Mouse (Mus musculus) left cerebral cortex, postnatal 4 days (tissue): ENCODE measurements at regions not wholly inside any gene's neighbourhood (a gene's known extent, or its start where the extent isn't known, plus 50 kb on each side); places are given as distances from the start of the nearest gene placed in this dataset.

Experiments
- DNase-seq: peaks from one replicate; pipeline ENCODE4 v3.0.0-alpha.2; 2022
- intact Hi-C: fragments of 180-260 bp; cut with DNase I; formaldehyde crosslinking; loops from one replicate; pipeline ENCODE4 v1.15.1; 2025

- DNase-seq, result no peak
- intact Hi-C loops, result no loop called here
Measured at GRCm38 (mm10) chr16:95057596-95057995, 60.1 kb upstream of the Kcnj6 start.

- peak; percentile 91 for DNase-seq
- intact Hi-C loops, result no loop called here
Measured at GRCm38 (mm10) chr16:95064423-95064822, 66.9 kb upstream of the Kcnj6 start.

- intact Hi-C loops, result no loop called here
Measured at GRCm38 (mm10) chr16:95066687-95067086, 69.2 kb upstream of the Kcnj6 start.

GRCm38 (mm10) chr16:95092471-95093221 lies 95.1 kb upstream of the Kcnj6 start:
- intact Hi-C loops, result no loop called here
- DNase-seq, result peak; percentile 67

More at GRCm38 (mm10) chr16:95066687-95067086, 69.2 kb upstream of the Kcnj6 start:
- DNase-seq, result peak; percentile 13

GRCm38 (mm10) chr16:95093753-95094152 lies 96.3 kb upstream of the Kcnj6 start:
- intact Hi-C loops, result no loop called here
- DNase-seq, result peak; percentile 63

- DNase-seq, result no peak
- intact Hi-C loops, result no loop called here
Measured at GRCm38 (mm10) chr16:95100954-95101353, 103.5 kb upstream of the Kcnj6 start.

- peak; percentile 38 for DNase-seq
- intact Hi-C loops, result no loop called here
Measured at GRCm38 (mm10) chr16:95117531-95117930, 120.0 kb upstream of the Kcnj6 start.

GRCm38 (mm10) chr16:95119293-95119692 lies 121.8 kb upstream of the Kcnj6 start:
- intact Hi-C loops, result no loop called here
- peak; percentile 88 for DNase-seq

GRCm38 (mm10) chr16:95122048-95122447 lies 124.5 kb upstream of the Kcnj6 start:
- intact Hi-C loops, result no loop called here

GRCm38 (mm10) chr16:95127616-95128015 lies 129.7 kb upstream of the Kcnj15 start:
- DNase-seq, result no peak
- intact Hi-C loops, result no loop called here

More at GRCm38 (mm10) chr16:95122048-95122447, 124.5 kb upstream of the Kcnj6 start:
- DNase-seq, result no peak

GRCm38 (mm10) chr16:95131815-95132214 lies 125.5 kb upstream of the Kcnj15 start:
- intact Hi-C loops, result no loop called here
- DNase-seq, result no peak

- no peak for DNase-seq
- intact Hi-C loops, result no loop called here
Measured at GRCm38 (mm10) chr16:95138809-95139208, 118.5 kb upstream of the Kcnj15 start.

- no peak for DNase-seq
- intact Hi-C loops, result no loop called here
Measured at GRCm38 (mm10) chr16:95141510-95142394, 115.6 kb upstream of the Kcnj15 start.

GRCm38 (mm10) chr16:95150499-95150898 lies 106.9 kb upstream of the Kcnj15 start:
- intact Hi-C loops, result no loop called here
- DNase-seq, result no peak

- intact Hi-C loops, result no loop called here
- no peak for DNase-seq
Measured at GRCm38 (mm10) chr16:95151499-95151898, 105.9 kb upstream of the Kcnj15 start.

GRCm38 (mm10) chr16:95151914-95152313 lies 105.4 kb upstream of the Kcnj15 start:
- DNase-seq, result no peak
- intact Hi-C loops, result no loop called here

GRCm38 (mm10) chr16:95152742-95153383 lies 104.5 kb upstream of the Kcnj15 start:
- no peak for DNase-seq
- intact Hi-C loops, result no loop called here

- intact Hi-C loops, result no loop called here
- no peak for DNase-seq
Measured at GRCm38 (mm10) chr16:95168349-95168748, 89.0 kb upstream of the Kcnj15 start.

GRCm38 (mm10) chr16:95169346-95169745 lies 88.0 kb upstream of the Kcnj15 start:
- intact Hi-C loops, result no loop called here
- DNase-seq, result peak; percentile 62

GRCm38 (mm10) chr16:95180562-95180961 lies 76.8 kb upstream of the Kcnj15 start:
- DNase-seq, result no peak
- intact Hi-C loops, result no loop called here

- intact Hi-C loops, result no loop called here
- DNase-seq, result peak; percentile 21
Measured at GRCm38 (mm10) chr16:95185341-95185740, 72.0 kb upstream of the Kcnj15 start.
